Mouse (Mus musculus) brain, embryonic 14.5 days (tissue): ENCODE measurements around the gene Tmem150b.
A peak's percentile ranks its signal among the peaks of the same experiment; 100 is the strongest.

ENCODE experiments used
- CTCF ChIP-seq: fragments of 200-500 bp; IDR thresholded peaks from 2 replicates; pipeline ENCODE4 v1.5.1; 2012; ENCODE audit warnings: inconsistent platforms, mild to moderate bottlenecking, moderate library complexity, borderline replicate concordance; ENCODE audit not compliant: insufficient read depth, insufficient read length; ENCODE audit errors: extremely low read depth
- POLR2A ChIP-seq: fragments of 200-500 bp; IDR thresholded peaks from 2 replicates; pipeline ENCODE4 v1.6.1; 2012; ENCODE audit warnings: mild to moderate bottlenecking, inconsistent platforms, borderline replicate concordance; ENCODE audit not compliant: poor library complexity, insufficient read depth, insufficient read length, severe bottlenecking; ENCODE audit errors: extremely low read depth

DNA sequence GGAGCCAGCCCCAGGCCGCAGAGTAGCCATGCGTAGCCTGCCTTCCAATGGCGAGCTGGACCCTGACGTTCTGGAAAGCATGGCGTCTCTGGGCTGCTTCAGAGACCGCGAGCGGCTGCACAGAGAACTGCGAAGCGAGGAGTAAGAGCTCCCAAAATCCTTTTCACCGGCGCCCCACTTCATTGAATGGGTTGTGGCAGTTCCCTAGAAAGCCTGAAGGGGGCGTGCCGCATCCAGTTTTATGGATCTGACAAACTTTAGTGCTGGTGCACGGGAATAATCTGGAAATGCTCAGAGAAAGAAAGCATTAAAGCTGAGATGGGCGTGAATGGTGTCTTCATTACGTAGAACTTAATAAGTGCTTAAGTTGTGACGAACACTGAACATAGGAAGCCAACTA is 20.0 kb downstream of the Tmem150b start:
- TF ChIP-seq POLR2A (no peak), CTCF (peak; percentile 65; the same call in 1 of the 2 replicates)
